Mouse (Mus musculus) kidney, adult 2 months (tissue): ENCODE results near the gene Fnip2.

Experiments used
- CTCF ChIP-seq: fragments of 200-500 bp; conservative IDR thresholded peaks from 2 replicates; pipeline ENCODE4 v1.5.1; 2011; ENCODE audit warnings: low read depth, mild to moderate bottlenecking, control low read depth, low read length, moderate library complexity, mixed read lengths; ENCODE audit not compliant: insufficient read depth, insufficient read length
- POLR2A ChIP-seq: fragments of 200-500 bp; IDR thresholded peaks from one replicate; pipeline ENCODE4 v1.6.1; 2011; ENCODE audit warnings: low read depth, low read length, control low read depth

DNA sequence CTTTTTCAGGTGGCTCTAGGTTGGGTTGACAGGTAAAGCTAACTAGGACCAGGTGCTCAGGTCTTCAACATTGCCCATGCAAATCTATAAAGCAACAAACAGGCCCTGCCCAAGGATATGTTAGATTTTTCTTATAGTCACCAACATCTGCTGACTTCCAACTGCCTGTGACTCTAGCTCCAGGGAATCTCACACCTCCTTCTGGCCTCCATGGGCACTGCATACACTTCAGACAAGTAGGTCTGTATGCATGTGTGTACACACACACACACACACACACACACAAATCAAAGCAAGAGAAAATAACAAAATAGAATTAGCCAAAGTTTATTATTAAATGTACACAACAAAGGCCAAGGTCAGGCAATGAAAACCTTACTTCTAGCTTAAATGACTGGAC, 134.0 kb downstream of the Fnip2 start:
- TF ChIP-seq POLR2A (no peak), CTCF (peak; percentile 69)
